Mouse (Mus musculus): Measurements from ENCODE around the gene Zfp62. TPM values are rescaled to one million over a fixed set of nuclear protein-coding genes. Genes with fewer than 3 reads are reported as not detected.
"Not testable (repeated sequence)": the region's sequence is repeated elsewhere in the genome, so short reads cannot be mapped to it uniquely, and the experiment has no call there.

Zfp62 gene
- polyA plus RNA-seq (2016; fragmentation: Nextera tagmentation; extraction: Ambion mirVana), result 32.8 and 34.6 TPM in 2 replicates

DNA sequence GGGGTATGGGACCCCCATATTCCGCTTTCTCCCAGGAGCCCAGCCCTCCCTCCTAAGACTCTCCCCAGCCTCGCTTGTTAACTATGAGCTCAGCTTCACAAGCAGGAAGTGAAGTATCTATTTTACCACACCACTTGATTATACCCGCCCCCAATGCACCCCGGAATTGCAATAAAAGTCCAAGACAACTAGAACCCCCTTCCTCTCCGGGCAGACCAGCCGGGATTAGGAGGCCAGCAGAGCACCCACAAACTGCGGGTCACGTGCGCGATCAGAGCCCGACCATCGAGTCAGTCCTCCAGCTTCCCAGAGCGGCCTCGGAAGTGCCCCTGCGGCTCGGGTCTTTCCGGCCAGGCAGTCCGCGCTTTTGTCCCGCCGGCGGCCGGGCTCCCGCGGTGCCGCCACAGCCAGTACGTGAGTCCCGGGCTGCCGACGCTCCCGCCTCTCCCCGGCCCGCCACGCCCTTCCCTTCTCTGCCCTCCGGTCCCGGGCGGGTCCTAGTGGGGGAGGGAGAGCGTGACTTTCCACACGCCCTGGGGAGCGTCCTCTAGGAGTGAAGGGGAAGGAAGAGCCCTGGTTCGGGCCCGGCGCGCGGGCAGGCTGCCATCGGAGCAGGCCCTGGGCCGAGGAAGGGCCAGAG, at the start of gene Zfp62:
Gene Zfp62 (plus strand): TSS at position 164 of the 640 bp plus-strand sequence.
- Histone ChIP-seq H3K4me1 (peaks cover 17% of the 10 kb centered on the region), H3K36me3 (peaks cover 16% of the 10 kb centered on the region), H3K4me3 (peak within 1 kb of the TSS; percentile 86), H3K27ac (peak within 1 kb of the TSS; percentile 100), H3K9me3 (no peaks in the 10 kb centered on the region), H3K27me3 (ENCODE audit: insufficient read depth, poor library complexity, severe bottlenecking) (no peaks in the 10 kb centered on the region)
- peak; percentile 97 for DNase-seq (ENCODE audit: low spot score)
- under 1% methylated on average over 34 of the region's 47 CpGs for WGBS

DNA sequence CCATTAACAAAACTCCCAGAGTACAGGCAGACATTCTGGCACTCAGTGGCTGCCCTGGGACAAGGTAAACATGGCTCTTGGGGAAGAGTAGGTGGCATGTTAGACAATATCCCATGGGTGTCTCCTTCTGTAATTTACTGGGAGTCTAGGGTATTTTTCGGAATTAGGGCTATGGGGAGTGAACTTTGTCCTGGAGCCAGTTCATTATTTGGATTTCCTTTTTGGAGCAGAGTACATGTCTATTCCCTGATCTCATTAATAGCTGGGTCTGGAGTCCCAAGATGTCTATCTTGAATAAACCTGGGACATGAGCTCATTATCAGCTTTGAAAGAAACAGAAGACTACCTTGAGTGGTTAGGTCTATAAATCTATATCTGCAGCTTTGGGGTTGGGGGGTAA, 49.0 kb upstream of the Zfp62 start, which contains the start of gene Olfr1394:
Gene Olfr1394 (plus strand): TSS at position 301 of the 400 bp plus-strand sequence.
- H3K27me3 ChIP-seq (ENCODE audit: insufficient read depth, poor library complexity, severe bottlenecking), result no peaks in the 10 kb centered on the region
- DNase-seq (ENCODE audit: low spot score), result no peak
- WGBS, result 76% methylated on average over 1 of the region's 1 CpGs

DNA sequence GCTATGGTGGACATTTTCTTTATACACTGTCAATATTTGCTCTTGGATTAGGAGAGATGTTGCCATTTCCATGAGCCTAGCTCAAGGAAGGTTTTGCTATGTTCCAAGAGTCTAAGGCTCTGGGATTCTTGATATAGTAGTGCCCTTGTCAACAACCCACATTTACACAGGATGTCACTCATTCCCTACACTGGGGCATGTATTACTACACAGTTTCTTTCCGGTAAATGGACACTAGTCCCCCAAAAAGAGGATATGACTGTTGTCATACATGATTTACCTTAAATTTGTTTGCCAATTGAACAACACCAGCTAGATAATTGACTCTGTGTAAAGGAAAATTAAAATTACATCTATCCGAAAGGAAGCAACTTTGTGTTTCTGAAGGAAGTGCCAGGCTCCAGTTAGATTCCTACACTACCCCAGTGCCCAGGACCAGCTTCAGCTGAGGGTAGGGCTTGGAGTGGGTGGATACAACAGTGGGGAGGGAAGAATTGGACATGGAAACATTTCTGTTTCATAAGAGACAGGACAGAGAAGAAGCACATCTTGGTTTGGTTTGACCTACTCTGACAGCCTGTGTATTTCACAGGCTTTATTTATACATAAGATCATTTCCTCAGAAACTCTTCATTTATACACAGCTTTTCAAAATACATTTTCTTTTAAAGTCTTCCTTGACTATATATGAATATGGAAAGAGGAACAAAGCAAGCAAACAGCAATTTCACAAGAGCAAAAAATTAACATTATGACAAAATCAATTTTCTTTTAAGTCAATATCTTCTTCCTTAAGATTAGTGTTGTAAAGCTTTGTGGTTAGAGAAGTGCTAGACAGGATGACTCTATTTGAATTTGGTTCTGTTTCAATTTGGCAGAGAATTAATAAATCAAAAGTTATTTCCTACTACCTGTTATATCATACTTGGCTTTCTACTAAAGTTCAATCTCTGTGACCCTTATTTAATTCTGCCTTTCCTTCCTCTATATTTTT, 46.0 kb upstream of the Zfp62 start:
- Histone ChIP-seq H3K4me3 (no peak overlapping the region), H3K36me3 (no peaks in the 10 kb centered on the region), H3K27ac (no peak overlapping the region), H3K9me3 (no peaks in the 10 kb centered on the region), H3K4me1 (no peaks in the 10 kb centered on the region), H3K27me3 (ENCODE audit: insufficient read depth, poor library complexity, severe bottlenecking) (no peaks in the 10 kb centered on the region)
- 84% methylated on average over 2 of the region's 2 CpGs for WGBS
- no peak for DNase-seq (ENCODE audit: low spot score)

More for the DNA sequence above, 49.0 kb upstream of the Zfp62 start, which contains the start of gene Olfr1394:
- Histone ChIP-seq H3K4me1 (no peaks in the 10 kb centered on the region), H3K9me3 (no peaks in the 10 kb centered on the region), H3K27ac (no peak within 1 kb of the TSS), H3K36me3 (no peaks in the 10 kb centered on the region), H3K4me3 (no peak within 1 kb of the TSS)

DNA sequence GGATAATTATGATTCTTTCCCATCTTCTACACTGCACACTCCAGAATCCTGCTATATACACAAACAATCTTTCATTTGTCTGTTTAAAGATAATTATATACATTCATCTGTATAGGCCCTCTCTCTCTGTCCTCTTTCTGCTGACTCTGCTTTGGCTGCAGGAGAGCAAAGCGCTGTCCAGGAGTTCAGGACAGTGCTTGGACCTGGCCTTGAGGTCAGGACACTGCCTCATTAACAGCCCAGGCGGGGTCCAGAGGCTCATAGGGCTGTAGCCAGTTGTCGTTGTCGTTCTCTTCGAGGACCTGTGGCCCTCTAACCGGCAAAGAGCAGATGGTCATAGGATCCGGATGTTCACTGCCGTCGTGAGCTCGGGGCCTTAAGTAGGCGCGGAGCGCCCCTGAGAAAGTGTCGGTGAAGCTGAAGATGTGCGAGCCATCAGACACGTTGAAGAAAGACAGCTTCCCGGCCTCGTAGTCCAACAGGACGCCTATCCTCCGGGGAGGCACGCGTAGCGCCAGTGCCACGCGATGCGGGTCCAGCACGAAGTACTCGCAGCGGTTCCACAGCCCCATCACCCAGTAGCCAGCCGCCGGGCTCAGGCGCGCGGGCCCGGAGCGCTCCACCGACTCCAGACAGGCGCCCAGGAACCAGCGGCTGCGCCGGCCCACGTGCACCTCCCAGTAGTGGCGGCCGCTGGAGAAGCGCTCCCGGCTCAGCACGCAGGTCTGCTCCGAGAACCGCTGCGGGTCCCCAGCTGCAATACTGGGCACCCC, 34.1 kb upstream of the Zfp62 start:
- Histone ChIP-seq H3K27me3 (ENCODE audit: insufficient read depth, poor library complexity, severe bottlenecking) (peaks cover 32% of the 10 kb centered on the region), H3K9me3 (no peaks in the 10 kb centered on the region; the same call in 1 of the 2 replicates), H3K27ac (no peak overlapping the region), H3K4me1 (peaks cover 8% of the 10 kb centered on the region), H3K36me3 (no peaks in the 10 kb centered on the region), H3K4me3 (peak overlapping the region; percentile 58)
- no peak for DNase-seq (ENCODE audit: low spot score)
- WGBS, result 4% methylated on average over 48 of the region's 50 CpGs

DNA sequence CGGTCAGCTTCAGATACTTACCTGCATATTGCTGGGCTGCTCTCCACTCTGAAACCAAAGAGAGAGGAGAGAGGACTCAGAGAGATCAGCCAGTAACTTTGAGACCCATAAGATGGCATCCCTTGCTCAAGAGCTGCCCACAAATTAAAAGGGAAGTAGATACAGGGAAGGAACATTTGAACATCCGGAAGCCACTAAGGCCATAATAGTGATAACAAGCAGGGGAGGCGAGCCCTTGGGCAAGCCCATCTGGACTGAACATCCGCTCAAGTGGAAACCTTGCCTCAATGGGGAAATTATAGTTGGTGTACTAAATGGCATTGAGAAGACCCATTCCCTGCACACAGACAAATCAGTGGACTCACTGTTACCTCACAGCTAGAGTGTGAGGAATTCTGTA, 32.5 kb upstream of the Zfp62 start:
- H3K4me3 ChIP-seq, result no peak overlapping the region
- DNase-seq (ENCODE audit: low spot score), result no peak
- H3K9me3 ChIP-seq, result no peaks in the 10 kb centered on the region; the same call in 1 of the 2 replicates
- H3K36me3 ChIP-seq, result no peaks in the 10 kb centered on the region
- H3K27ac ChIP-seq, result no peak overlapping the region
- H3K4me1 ChIP-seq, result peaks cover 12% of the 10 kb centered on the region
- 85% methylated on average over 4 of the region's 4 CpGs for WGBS
- H3K27me3 ChIP-seq (ENCODE audit: insufficient read depth, poor library complexity, severe bottlenecking), result peaks cover 32% of the 10 kb centered on the region

DNA sequence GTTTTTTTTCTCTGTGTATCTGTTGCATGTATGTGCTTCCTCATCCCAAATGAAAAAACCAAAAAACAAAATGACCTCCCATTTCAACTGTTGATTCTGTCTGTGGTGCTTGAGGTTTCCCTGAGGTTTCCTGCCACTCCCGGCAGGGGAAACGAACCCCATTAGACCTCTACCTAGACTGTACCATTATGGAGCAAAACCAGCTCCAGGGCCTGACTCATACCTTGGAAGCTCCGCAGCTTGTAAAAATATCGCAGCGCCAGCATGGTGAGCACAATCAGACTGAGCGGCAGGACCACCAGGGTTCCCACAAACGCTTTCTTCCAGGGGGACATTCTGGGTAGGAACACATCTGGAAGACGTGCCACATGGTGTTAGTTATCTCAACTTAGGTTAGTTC, 27.7 kb upstream of the Zfp62 start:
- Histone ChIP-seq H3K27ac (no peak overlapping the region), H3K4me3 (no peak overlapping the region), H3K4me1 (0 out of 2 replicates have a peak, but pooled peaks cover 4% of the 10 kb centered on the region), H3K27me3 (ENCODE audit: insufficient read depth, poor library complexity, severe bottlenecking) (peaks cover 5% of the 10 kb centered on the region), H3K36me3 (no peaks in the 10 kb centered on the region), H3K9me3 (no peaks in the 10 kb centered on the region)
- no peak for DNase-seq (ENCODE audit: low spot score)
- WGBS, result 86% methylated on average over 8 of the region's 8 CpGs

DNA sequence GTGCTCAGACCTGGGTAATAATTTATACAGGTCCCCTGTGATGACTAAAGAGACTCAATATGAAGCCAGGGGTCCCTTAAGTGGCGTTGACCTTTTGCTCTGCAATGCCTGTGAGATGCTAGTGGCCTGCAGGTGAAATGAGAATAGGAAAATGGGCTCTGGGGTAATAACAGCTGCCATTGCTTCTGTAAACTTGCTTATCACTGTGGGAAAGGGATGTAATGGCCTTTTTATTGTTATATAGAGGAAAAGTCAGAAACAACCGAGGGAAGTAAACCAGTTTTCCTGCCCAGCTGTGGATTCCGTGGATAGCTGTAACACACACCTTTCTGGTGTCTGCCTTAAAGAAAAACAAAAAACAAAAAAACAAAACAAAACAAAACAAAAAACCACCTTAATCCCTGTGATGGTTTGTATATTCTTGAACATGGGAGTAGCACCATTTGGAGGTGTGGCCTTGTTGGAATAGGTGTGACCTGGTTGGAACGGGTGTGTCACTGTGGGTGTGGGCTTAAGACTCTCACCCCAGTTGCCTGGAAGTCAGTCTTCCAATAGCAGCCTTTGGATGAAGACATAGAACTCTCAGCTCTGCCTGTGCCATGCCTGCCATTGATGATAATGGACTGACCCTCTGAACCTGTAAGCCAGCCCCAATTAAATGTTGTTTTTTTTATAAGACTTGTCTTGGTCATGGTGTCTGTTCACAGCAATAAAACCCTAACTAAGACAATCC, 26.9 kb upstream of the Zfp62 start:
- not testable (repeated sequence) for H3K9me3 ChIP-seq; H3K27me3 ChIP-seq (ENCODE audit: insufficient read depth, poor library complexity, severe bottlenecking); H3K36me3 ChIP-seq; H3K4me3 ChIP-seq; H3K27ac ChIP-seq; DNase-seq (ENCODE audit: low spot score); H3K4me1 ChIP-seq
- WGBS, result 73% methylated on average over 4 of the region's 4 CpGs

DNA sequence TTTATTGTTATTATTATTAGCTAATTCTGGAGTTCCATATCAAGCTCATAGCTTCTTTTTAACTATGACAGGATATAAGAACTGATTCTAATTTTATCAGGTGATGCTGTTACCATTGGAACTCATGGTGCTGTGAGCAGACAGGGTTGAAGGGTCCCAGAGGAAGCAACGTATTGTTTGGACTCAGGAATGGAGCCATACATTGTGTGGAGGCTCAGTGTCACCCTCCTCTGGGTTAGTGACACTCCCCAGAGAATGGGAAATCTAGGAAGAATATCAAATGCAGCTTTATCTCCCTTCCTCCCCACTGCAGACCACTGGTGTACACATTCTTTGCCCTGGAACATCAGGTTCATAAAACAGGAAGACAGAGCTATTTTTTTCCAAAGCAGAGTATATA, 19.9 kb upstream of the Zfp62 start:
- Histone ChIP-seq H3K4me1 (no peaks in the 10 kb centered on the region), H3K27ac (no peak overlapping the region)

DNA sequence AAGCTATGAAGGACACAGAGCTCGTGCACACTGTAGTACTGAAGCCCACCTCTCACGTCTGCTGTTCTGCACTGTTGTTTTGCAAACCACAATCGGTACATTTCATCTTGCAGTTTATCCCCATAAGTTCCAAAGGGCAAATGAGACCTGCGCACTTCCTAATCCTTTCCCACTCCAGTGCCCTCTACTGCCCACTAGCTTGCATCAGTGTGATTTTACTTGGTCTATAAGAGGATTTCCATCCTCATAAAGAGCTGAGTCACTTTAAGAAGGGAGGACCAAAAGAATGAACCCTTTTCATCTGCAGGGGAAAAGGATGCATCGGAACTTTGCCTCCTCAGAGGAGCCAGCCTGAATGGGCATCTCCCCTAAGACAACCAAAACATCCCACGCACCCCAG, 16.6 kb upstream of the Zfp62 start:
- Histone ChIP-seq H3K4me3 (no peak overlapping the region), H3K27ac (no peak overlapping the region), H3K27me3 (ENCODE audit: insufficient read depth, poor library complexity, severe bottlenecking) (no peaks in the 10 kb centered on the region), H3K36me3 (no peaks in the 10 kb centered on the region), H3K9me3 (no peaks in the 10 kb centered on the region), H3K4me1 (no peaks in the 10 kb centered on the region)
- 72% methylated on average over 6 of the region's 6 CpGs for WGBS
- DNase-seq (ENCODE audit: low spot score), result no peak

More for the DNA sequence above, 19.9 kb upstream of the Zfp62 start:
- Histone ChIP-seq H3K27me3 (ENCODE audit: insufficient read depth, poor library complexity, severe bottlenecking) (no peaks in the 10 kb centered on the region), H3K36me3 (no peaks in the 10 kb centered on the region), H3K9me3 (no peaks in the 10 kb centered on the region), H3K4me3 (no peak overlapping the region)
- 64% methylated on average over 1 of the region's 1 CpGs for WGBS
- no peak for DNase-seq (ENCODE audit: low spot score)

DNA sequence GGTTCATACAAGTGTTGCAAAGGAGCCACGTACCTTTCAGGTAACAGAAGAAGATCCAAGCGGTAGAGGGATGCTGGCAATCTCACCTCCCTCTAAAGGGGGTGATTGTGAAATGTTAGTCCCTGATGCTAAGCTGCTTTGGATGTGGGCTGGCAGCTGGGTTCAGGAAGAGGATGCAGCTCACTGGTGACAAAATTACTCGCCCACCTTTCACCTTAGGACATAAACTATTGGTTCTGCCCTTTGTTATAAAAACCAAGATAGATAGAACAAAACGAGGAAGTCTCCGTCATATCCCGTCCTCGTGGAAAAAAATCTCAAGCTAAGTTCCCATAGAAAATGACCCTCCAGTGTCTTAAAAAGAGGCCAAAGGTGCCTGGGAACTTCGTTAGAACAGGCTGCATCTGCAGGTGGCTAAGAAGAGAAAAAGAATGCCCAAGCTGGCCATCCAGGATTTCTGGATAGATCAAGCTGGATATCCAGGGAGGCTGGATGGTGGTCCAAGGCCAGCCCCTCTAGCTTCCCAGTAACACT, 16.1 kb upstream of the Zfp62 start, which contains the start of gene Btnl9:
Gene Btnl9 (minus strand): TSS at position 205 of the 534 bp plus-strand sequence.
- WGBS, result 70% methylated on average over 8 of the region's 8 CpGs
- Histone ChIP-seq H3K9me3 (no peaks in the 10 kb centered on the region), H3K4me3 (no peak within 1 kb of the TSS), H3K36me3 (no peaks in the 10 kb centered on the region), H3K27me3 (ENCODE audit: insufficient read depth, poor library complexity, severe bottlenecking) (no peaks in the 10 kb centered on the region), H3K27ac (no peak within 1 kb of the TSS), H3K4me1 (no peaks in the 10 kb centered on the region)
- DNase-seq (ENCODE audit: low spot score), result no peak

DNA sequence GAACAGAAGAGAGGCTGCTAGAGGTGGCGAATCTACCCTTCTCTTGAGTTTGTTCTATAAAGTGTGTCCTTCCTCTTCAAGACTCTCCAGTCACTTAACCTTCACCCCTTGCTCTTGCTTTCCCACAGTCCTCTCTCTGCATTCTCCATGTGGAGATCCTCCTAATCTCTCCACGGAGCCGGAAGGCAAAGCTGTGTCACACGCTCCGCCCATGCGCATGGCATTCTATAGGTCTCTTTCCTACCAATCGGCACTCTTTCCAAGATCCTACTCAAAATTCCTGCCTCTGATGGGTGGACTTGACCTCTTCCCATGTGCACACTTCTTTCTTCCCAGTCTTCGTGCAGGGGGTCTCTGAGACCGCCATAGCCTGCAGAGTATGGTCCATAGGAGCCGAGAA, 15.4 kb upstream of the Zfp62 start:
- 73% methylated on average over 10 of the region's 10 CpGs for WGBS
- no peak for DNase-seq (ENCODE audit: low spot score)
- no peak overlapping the region for H3K27ac ChIP-seq

DNA sequence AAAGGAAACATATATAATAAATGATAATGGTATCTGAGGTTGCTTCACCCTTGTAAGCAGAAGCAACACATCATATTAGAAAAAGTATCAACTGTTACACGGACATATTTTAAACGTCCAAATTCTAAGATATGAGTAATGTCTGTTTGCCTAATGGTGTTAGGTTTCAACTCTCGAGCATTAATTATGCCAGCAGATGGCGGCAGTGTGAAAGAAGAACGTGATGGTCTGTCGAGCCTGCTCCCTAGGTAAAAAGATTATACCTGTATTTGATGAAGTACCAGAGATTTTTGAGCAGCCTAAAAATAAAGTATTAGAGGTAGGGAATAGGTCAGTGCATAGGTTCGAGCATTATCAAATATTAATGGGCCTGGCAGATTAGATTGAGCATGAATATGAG, 13.4 kb upstream of the Zfp62 start:
- H3K27me3 ChIP-seq (ENCODE audit: insufficient read depth, poor library complexity, severe bottlenecking), result no peaks in the 10 kb centered on the region
- H3K9me3 ChIP-seq, result no peaks in the 10 kb centered on the region
- H3K4me1 ChIP-seq, result no peaks in the 10 kb centered on the region
- H3K27ac ChIP-seq, result no peak overlapping the region
- H3K4me3 ChIP-seq, result no peak overlapping the region
- no peak for DNase-seq (ENCODE audit: low spot score)
- 5% methylated on average over 7 of the region's 7 CpGs for WGBS
- no peaks in the 10 kb centered on the region for H3K36me3 ChIP-seq

More for the DNA sequence above, 15.4 kb upstream of the Zfp62 start:
- Histone ChIP-seq H3K4me1 (no peaks in the 10 kb centered on the region), H3K36me3 (no peaks in the 10 kb centered on the region), H3K9me3 (no peaks in the 10 kb centered on the region), H3K4me3 (no peak overlapping the region), H3K27me3 (ENCODE audit: insufficient read depth, poor library complexity, severe bottlenecking) (no peaks in the 10 kb centered on the region)

All from heart, embryonic 10.5 days (tissue).